Mouse (Mus musculus): ENCODE measurements around the gene Tor1a.

GRCm38 (mm10) chr2:30966826-30967225 lies 907 bp downstream of the Tor1a start:
- TF ChIP-seq POLR2A (IDR thresholded peaks at IDR 0.05; ENCODE audit: low read depth, low read length) (no peak), CTCF (IDR thresholded peaks at IDR 0.05; ENCODE audit: extremely low read depth, insufficient read length, insufficient replicate concordance, low read depth, low read length) (no peak; the same call in 1 of the 2 replicates)

All from small intestine, adult 2 months (tissue).